Mouse (Mus musculus): Measurements from ENCODE around the gene Gm1043.

Gm1043 gene

GRCm38 (mm10) chr5:37118242-37118641 is 33.1 kb downstream of the Gm1043 start:
- peak; percentile 34 to 55 for DNase-seq

DNA sequence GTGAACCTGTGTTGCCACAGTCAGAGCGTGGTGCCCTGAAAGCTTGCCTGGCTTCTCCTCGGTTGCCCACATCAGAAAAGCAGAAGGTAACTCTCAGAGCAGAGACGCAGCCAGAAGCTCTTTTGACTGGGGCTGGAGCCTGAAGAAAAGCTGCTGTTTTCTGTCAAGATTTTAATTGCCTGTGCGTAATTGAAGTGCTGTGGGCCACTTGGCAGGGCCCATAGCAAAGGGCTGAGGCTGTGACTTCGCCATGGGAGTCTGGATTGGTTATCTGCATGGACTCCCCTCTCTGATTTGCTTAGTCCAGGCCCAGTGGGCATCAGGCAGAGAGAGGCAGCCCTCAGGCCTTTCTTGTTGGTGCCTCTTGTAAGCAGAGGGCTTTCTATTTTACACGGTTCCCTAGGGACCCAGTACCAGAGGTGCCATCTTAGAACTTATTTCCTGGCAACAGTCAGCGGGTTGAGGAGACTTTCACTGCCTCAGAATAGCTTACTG is 36.1 kb downstream of the Gm1043 start:
- DNase-seq, result peak; percentile 50 to 52

- DNase-seq, result no peak
Measured at GRCm38 (mm10) chr5:37131841-37132240, 46.7 kb downstream of the Gm1043 start.

GRCm38 (mm10) chr5:37141745-37142144 is 56.6 kb downstream of the Gm1043 start:
- DNase-seq, result no peak

DNA sequence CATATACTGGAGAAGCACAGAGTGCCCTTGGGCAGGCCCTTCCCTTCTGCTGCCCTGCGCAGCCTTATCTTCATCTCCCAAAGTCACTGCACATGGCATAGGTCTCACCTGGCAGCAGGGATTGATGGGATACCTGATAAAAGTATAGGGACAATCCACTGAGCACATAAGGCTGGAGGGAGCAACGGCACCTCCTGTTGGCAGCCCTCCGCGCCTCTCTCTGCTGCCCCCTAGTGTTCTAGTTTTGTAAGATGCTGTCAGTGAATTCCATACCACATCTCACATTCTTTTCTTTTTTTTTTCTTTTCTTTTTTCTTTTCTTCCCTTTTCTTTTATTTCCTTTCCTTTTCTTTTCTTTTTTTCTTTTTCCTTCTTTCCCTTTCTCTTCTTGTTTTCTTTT is 62.4 kb downstream of the Gm1043 start:
- DNase-seq, result peak; percentile 85 to 89

DNA sequence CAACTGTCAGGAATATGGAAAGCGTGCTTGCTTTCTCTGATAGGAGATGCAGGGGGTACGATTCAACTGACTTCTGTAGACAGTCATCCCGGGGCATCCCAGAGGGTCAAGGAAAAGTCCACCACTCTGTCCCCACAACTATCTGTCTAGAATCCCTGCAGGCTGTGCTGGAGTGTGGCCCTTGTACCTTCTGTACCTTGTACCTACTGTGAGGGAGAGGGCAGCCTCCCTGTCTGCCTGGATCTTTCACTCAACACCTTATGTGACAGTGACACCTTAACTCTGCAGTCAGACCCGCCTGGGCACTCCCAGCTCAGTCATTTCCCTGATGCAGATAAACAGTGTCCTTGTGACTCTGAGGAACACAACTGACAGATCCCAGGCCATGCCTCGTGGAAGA is 65.5 kb downstream of the Gm1043 start:
- no peak for DNase-seq

GRCm38 (mm10) chr5:37154472-37154871 is 69.3 kb downstream of the Gm1043 start:
- peak; percentile 17 to 37 for DNase-seq

DNA sequence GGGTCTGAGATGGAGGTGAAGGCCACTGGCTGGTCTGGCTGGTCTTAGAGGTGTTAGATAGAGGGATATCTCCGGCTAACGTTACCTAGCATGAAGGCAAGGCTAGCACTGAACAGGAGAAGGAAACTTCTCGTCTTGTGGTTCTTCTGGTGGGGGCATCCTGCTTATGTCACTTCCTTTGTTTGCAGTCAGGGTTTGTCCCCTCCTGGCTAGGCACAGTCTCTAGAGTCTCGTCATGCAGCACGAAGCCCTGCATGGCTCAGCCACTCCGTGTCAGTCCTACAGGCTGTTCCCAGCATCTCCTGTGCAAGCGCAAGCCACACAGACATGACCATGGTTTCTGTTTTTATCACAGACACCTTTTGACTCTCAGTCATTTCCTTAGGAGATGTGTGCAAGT is 73.2 kb downstream of the Gm1043 start:
- no peak for DNase-seq

DNA sequence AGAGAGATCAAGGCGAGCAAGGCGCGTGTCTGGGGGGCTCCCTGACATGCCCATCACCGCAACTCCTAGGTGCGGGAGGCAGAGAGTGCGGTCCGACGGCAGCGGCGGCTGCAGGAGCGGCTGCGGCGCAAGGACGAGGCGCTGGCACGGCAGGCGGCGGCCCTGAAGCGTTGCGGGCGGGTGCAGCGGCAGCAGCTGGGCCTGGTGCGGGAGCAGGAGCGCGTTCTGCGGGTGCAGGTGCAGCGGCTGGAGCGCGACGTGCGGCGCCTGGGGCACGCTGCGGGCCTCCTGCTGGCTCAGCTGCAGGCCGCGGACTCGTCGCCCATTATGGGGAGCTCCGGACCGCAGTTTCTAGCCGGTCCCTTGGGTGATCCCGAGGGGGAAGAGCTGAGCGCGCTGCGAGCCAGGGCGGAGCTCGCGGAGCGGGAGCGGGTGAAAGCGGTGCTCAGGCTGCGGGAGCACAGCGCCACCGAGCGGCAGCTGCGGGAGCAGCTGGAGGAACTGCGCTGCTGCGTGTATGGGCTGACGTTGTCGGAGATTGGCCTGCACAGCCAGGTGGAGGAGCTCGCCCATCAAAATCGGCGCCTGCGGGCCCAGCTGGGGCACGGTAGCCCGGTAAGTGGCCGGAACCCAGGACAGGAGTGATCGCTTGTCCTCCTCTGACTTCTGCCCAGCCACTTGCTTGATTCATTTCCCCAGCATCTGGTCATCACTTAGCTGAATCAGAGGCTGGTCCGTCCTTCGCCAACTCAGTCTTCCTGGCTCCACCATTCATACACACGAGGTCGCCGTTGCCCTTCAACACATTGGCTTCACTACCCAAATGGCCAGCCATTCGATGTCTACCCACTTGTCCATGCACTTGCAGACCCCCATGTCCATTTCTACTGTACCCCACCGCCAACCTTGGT is 78.0 kb downstream of the Gm1043 start:
- DNase-seq, result peak; percentile 87 to 89

DNA sequence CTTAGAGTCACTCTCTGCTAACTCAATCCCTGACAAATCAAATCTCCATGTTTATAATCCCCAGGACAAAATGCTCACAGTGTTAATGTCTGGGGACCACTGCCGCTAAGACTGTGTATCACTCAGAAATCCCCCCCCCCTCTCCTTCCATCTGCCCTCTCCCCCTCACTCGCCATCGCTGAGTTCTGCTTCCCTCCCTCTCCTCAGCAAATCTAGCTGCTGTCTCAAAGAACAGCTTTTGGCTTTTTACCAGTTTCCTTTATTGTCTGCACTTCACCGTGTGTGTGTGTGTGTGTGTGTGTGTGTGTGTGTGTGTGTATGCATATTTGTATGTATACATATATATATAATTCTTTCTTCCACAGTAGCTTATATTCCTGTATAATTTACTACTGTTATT is 91.3 kb downstream of the Gm1043 start:
- DNase-seq, result no peak

DNA sequence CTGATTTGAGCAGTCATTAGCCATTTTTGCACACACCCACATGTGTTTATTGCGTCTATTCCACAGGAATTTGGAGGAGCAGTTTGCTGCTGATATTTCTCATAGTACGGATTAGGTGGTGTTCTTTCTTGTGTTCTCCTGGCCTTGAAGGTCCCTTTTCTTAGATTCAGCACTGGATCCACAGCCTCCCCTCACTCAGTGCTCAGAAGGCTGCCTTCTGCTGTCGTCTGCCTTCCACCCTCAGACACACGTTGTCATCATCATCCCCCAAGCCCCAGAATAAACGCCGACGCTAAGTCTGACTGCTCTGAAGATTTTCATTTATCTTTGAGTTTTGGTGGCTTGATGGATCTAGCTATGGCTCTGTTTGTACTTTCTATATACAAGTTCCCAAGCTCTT is 91.9 kb downstream of the Gm1043 start:
- DNase-seq, result no peak

GRCm38 (mm10) chr5:37178811-37179210 is 93.6 kb downstream of the Gm1043 start:
- no peak for DNase-seq

GRCm38 (mm10) chr5:37179872-37180271 is 94.7 kb downstream of the Gm1043 start:
- no peak for DNase-seq

- no peak for DNase-seq
Measured at GRCm38 (mm10) chr5:37180624-37181023, 95.5 kb downstream of the Gm1043 start.

DNA sequence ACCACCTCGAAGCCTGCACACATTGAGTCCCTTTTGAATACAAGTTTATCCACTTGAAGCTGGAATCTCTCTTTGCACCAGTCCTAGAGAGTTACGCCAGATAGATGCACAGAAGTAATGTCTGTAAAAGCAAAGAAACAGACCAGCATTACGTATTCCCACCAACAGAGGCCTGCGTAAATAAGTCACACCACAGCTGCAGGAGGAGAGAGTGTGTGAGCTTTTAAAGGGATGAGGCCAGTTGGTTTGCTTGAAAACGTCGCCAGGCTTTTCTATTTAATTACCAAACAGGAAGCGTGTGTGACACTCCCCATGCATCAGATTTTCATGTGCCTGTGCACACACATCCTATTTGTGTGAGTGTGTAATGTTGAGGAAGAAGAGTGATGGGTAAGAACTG is 99.4 kb downstream of the Gm1043 start:
- no peak for DNase-seq

GRCm38 (mm10) chr5:37190378-37190777 is 105.2 kb downstream of the Gm1043 start:
- DNase-seq, result peak; percentile 60 to 67

DNA sequence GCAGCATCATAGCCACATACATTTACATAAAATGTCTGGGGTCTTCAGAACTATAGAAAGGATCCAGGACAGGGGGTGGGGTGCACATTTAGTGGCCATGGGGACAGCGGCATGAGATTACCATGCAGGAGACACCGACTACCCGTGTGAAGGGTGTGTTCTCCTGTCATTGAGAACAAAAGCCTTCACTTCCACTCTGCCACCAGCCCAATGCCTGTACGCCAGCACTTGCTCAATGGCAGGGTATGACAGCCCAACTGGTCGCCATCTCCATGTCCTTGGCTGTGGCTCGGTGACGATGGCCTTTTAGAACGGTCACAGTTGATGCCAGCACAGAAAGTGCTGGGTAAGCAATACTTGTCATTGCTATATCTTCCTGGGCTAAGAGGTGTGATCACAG is 111.0 kb downstream of the Gm1043 start:
- DNase-seq, result no peak

DNA sequence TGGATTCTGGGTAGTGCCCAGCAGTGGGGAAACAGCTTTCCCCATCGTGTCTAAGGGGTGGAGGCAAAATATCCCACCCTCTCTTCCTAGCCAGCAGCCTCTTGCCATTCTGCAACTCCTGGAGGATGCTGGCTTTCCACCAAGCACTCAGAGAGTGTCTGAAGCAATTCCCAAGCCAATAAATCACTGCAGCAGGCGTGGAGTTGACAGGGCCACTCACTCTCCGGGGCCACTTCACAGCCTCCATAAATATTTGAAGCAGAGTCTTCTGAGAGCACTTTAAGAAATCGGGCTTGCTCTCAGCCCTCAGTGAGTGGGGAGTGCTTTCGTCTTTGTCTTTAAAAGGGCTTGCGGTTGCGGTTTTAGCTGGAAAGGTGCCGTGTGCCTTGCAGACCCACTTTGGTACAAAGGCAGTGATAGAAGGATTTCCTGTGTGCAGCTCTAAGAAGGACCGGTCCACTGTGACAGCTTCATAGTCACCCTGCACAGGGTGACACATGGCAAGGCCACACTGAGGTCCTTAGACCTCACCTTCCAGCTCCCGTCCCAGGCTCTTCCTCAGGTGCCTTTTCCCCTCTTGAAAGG is 111.6 kb downstream of the Gm1043 start:
- no peak for DNase-seq

DNA sequence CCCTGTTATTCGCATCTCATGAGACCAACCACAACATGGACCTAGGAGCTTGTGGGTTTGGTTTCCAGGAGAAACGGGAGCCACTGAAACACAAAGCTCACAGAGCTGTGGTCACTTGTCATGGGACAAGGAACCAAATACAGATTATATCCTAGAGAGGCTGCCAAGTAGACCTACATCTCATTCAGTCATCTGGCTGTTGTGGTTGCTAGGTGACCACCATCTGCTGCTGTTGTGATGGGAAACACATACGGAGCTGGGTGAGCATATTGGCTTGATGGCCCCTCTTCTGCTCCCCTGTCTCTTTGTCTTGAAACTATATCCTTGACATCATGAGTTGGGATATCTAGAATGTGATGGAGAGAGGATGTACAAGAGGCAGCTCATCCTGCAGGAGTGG is 112.3 kb downstream of the Gm1043 start:
- no peak for DNase-seq

GRCm38 (mm10) chr5:37198011-37198688 is 113.0 kb downstream of the Gm1043 start:
- peak; percentile 54 to 60 for DNase-seq

DNA sequence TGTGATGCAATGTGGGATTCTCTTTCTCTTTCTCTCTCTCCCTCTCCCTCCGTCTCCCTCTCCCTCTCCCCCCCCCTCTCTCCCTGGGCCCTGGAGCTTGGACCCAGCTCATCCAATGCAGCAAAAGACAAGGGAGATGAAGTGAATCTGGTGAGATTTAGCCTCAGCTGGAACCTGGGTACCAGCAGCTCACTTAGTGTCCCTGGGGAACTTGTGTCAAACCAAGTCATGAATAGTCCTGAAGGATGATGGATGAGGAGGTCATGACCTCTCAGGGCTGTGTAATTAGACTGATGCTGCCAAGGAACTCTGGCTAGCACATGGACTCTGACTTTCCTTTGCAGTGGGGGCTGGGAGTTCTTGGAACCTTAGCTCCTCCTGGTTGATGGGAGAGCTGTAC is 117.1 kb downstream of the Gm1043 start:
- no peak for DNase-seq

- DNase-seq, result no peak
Measured at GRCm38 (mm10) chr5:37204886-37205285, 119.7 kb downstream of the Gm1043 start.

DNA sequence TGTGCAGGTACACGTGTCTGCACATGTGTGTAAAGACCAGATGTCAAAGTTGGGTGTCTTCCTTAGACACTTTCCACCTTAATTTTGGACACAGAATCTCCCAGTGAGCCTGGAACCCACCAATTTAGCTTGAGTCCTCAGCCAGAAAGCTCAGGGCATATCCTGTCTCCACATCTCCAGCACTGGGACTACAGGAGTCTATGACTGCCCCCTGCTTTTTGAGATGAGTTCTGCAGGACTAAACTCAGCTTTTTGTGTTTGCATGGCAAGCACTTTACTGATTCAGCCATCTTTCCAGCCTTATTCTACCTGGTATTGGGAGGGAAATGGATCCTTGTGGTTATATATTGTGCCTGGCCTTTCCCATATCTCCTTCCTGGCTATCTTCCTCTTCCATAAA is 120.2 kb downstream of the Gm1043 start:
- DNase-seq, result no peak

GRCm38 (mm10) chr5:37206364-37206763 is 121.2 kb downstream of the Gm1043 start:
- DNase-seq, result peak in 1 of 2 experiments; percentile 39
